Mouse (Mus musculus) bone marrow macrophage, adult 2 months (primary cell): ENCODE data around the gene Olfr308.

Source experiments
- CTCF ChIP-seq: IDR thresholded peaks from 2 replicates; pipeline ENCODE4 v1.5.1; 2012; ENCODE audit warnings: low read depth, mild to moderate bottlenecking, low read length, moderate library complexity
- POLR2A ChIP-seq: IDR thresholded peaks from 2 replicates; pipeline ENCODE4 v1.6.1; 2012; ENCODE audit warnings: mild to moderate bottlenecking, low read depth, low read length, borderline replicate concordance

DNA sequence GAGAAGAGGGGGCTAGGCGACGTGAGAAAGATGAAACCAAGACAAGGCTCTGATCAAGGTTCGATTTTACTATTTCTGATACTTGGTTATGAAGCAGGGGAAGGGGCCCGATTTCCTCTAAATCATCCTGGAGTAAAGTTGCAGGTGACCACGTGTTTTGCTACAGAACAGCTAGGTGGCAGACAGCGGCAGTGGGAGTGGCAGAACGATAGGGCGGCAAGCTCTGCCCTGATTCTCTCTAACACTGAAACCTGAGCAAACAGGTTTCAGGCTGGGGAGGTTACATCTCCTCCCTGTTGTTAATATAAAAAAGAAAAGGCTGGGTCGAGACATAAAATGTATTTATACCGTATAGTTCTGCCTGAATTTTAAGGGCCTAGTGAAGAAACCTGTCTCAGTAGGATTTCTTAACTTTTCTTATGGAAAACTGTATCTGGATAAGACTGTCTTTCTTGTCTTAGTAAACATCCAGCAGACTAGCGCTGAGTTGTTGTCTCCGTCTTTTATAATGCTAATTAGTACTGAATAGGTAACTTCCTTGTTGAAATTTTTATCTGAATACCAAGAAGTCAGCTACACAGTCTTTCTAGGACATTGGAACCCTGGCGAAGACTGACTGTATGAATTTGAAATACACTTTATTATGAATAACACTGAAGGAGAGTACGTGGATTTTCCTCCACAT is 17.6 kb upstream of the Olfr308 start:
- TF ChIP-seq CTCF: no peak
- TF ChIP-seq POLR2A: no peak
